Mouse (Mus musculus): ENCODE measurements around the gene Lrsam1. TPM values are rescaled to one million over a fixed set of nuclear protein-coding genes. Genes with fewer than 3 reads are reported as not detected.

The Lrsam1 gene
- polyA plus RNA-seq, 1 experiment from 2014 or later: 22.3 TPM

- Histone ChIP-seq H3K4me2 (replicated peaks) (peak overlapping the region; percentile 88), H3K4me3 (no peak overlapping the region), H3K36me3 (peaks cover 22% of the 10 kb centered on the region), H3K4me1 (peaks cover 48% of the 10 kb centered on the region), H3K9ac (no peak overlapping the region), H3K27ac (no peak overlapping the region), H3K9me3 (no peaks in the 10 kb centered on the region), H3K27me3 (replicated peaks) (no peaks in the 10 kb centered on the region)
- ATAC-seq (ENCODE audit: low FRiP score, low read depth): no peak
- 15% methylated on average over 7 of the region's 7 CpGs for WGBS
These were observed 4.2 kb upstream of the Lrsam1 start for GRCm38 (mm10) chr2:32965511-32966183.

GRCm38 (mm10) chr2:32964659-32965457 lies 3.4 kb upstream of the Lrsam1 start:
- no peak overlapping the region for H3K4me3 ChIP-seq
- H3K9ac ChIP-seq: no peak overlapping the region
- H3K27ac ChIP-seq: no peak overlapping the region
- H3K4me2 ChIP-seq (replicated peaks): no peak overlapping the region
- no peak for ATAC-seq (ENCODE audit: low FRiP score, low read depth)
- 26% methylated on average over 10 of the region's 10 CpGs for WGBS
- H3K36me3 ChIP-seq: peaks cover 22% of the 10 kb centered on the region
- no peaks in the 10 kb centered on the region for H3K27me3 ChIP-seq (replicated peaks)
- no peaks in the 10 kb centered on the region for H3K9me3 ChIP-seq
- H3K4me1 ChIP-seq: peaks cover 52% of the 10 kb centered on the region

- H3K9me3 ChIP-seq: no peaks in the 10 kb centered on the region
- no peaks in the 10 kb centered on the region for H3K27me3 ChIP-seq (replicated peaks)
- H3K36me3 ChIP-seq: peaks cover 22% of the 10 kb centered on the region
- no peak overlapping the region for H3K4me3 ChIP-seq
- 88% methylated on average over 1 of the region's 1 CpGs for WGBS
- no peak for ATAC-seq (ENCODE audit: low FRiP score, low read depth)
- H3K27ac ChIP-seq: no peak overlapping the region
- H3K4me1 ChIP-seq: peaks cover 52% of the 10 kb centered on the region
- no peak overlapping the region for H3K9ac ChIP-seq
- peak overlapping the region; percentile 94 for H3K4me2 ChIP-seq (replicated peaks)
These were observed 2.6 kb upstream of the Lrsam1 start for GRCm38 (mm10) chr2:32963981-32964380.

- no peaks in the 10 kb centered on the region for H3K9me3 ChIP-seq
- peaks cover 22% of the 10 kb centered on the region for H3K36me3 ChIP-seq
- no peak overlapping the region for H3K27ac ChIP-seq
- ATAC-seq (ENCODE audit: low FRiP score, low read depth): no peak
- peak overlapping the region; percentile 94 for H3K4me2 ChIP-seq (replicated peaks)
- peak overlapping the region; percentile 85; the same call in 1 of the 2 replicates for H3K4me3 ChIP-seq
- H3K9ac ChIP-seq: peak overlapping the region; percentile 95; the same call in 1 of the 2 replicates
- H3K4me1 ChIP-seq: peaks cover 52% of the 10 kb centered on the region
- no peaks in the 10 kb centered on the region for H3K27me3 ChIP-seq (replicated peaks)
- 73% methylated on average over 4 of the region's 4 CpGs for WGBS
These were observed 2.1 kb upstream of the Lrsam1 start for GRCm38 (mm10) chr2:32963544-32963943.

GRCm38 (mm10) chr2:32962875-32963220 lies 1.4 kb upstream of the Lrsam1 start:
- H3K27ac ChIP-seq: no peak overlapping the region
- no peaks in the 10 kb centered on the region for H3K27me3 ChIP-seq (replicated peaks)
- ATAC-seq (ENCODE audit: low FRiP score, low read depth): no peak
- H3K9ac ChIP-seq: peak overlapping the region; percentile 95
- H3K4me1 ChIP-seq: peaks cover 48% of the 10 kb centered on the region
- 10% methylated on average over 9 of the region's 9 CpGs for WGBS
- peak overlapping the region; percentile 85 for H3K4me3 ChIP-seq
- peaks cover 22% of the 10 kb centered on the region for H3K36me3 ChIP-seq
- H3K9me3 ChIP-seq: no peaks in the 10 kb centered on the region
- H3K4me2 ChIP-seq (replicated peaks): peak overlapping the region; percentile 94

- no peak for ATAC-seq (ENCODE audit: low FRiP score, low read depth)
These were observed 854 bp upstream of the Lrsam1 start for GRCm38 (mm10) chr2:32962062-32962874.

GRCm38 (mm10) chr2:32960273-32960672 lies 1.1 kb downstream of the Lrsam1 start:
- H3K4me3 ChIP-seq: no peak overlapping the region
- WGBS: 86% methylated on average over 4 of the region's 4 CpGs

More at GRCm38 (mm10) chr2:32962062-32962874, 854 bp upstream of the Lrsam1 start:
- H3K9me3 ChIP-seq: no peaks in the 10 kb centered on the region
- peaks cover 42% of the 10 kb centered on the region for H3K4me1 ChIP-seq
- H3K4me3 ChIP-seq: peak overlapping the region; percentile 85
- H3K4me2 ChIP-seq (replicated peaks): peak overlapping the region; percentile 94
- no peaks in the 10 kb centered on the region for H3K27me3 ChIP-seq (replicated peaks)
- H3K27ac ChIP-seq: peak overlapping the region; percentile 62
- peaks cover 24% of the 10 kb centered on the region for H3K36me3 ChIP-seq
- under 1% methylated on average over 33 of the region's 33 CpGs for WGBS
- peak overlapping the region; percentile 95 for H3K9ac ChIP-seq

GRCm38 (mm10) chr2:32957344-32957743 lies 4.1 kb downstream of the Lrsam1 start:
- Histone ChIP-seq H3K4me3 (no peak overlapping the region), H3K4me2 (replicated peaks) (no peak overlapping the region), H3K27ac (no peak overlapping the region), H3K9me3 (0 out of 2 replicates have a peak, but pooled peaks cover 7% of the 10 kb centered on the region), H3K4me1 (peaks cover 15% of the 10 kb centered on the region), H3K27me3 (replicated peaks) (no peaks in the 10 kb centered on the region), H3K36me3 (peaks cover 42% of the 10 kb centered on the region), H3K9ac (no peak overlapping the region)
- WGBS: 59% methylated on average over 8 of the region's 8 CpGs
- no peak for ATAC-seq (ENCODE audit: low FRiP score, low read depth)

More at GRCm38 (mm10) chr2:32960273-32960672, 1.1 kb downstream of the Lrsam1 start:
- Histone ChIP-seq H3K36me3 (peaks cover 43% of the 10 kb centered on the region), H3K4me2 (replicated peaks) (peak overlapping the region; percentile 94), H3K27me3 (replicated peaks) (no peaks in the 10 kb centered on the region), H3K9ac (peak overlapping the region; percentile 95), H3K9me3 (no peaks in the 10 kb centered on the region), H3K27ac (no peak overlapping the region), H3K4me1 (peaks cover 32% of the 10 kb centered on the region)
- no peak for ATAC-seq (ENCODE audit: low FRiP score, low read depth)

GRCm38 (mm10) chr2:32954581-32954980 lies 6.8 kb downstream of the Lrsam1 start:
- no peak overlapping the region for H3K4me3 ChIP-seq
- ATAC-seq (ENCODE audit: low FRiP score, low read depth): no peak
- 88% methylated on average over 2 of the region's 2 CpGs for WGBS
- H3K36me3 ChIP-seq: peaks cover 60% of the 10 kb centered on the region
- no peaks in the 10 kb centered on the region for H3K27me3 ChIP-seq (replicated peaks)
- H3K4me1 ChIP-seq: no peaks in the 10 kb centered on the region
- H3K4me2 ChIP-seq (replicated peaks): no peak overlapping the region
- H3K9ac ChIP-seq: no peak overlapping the region
- H3K27ac ChIP-seq: no peak overlapping the region
- H3K9me3 ChIP-seq: 0 out of 2 replicates have a peak, but pooled peaks cover 7% of the 10 kb centered on the region

GRCm38 (mm10) chr2:32947454-32947853 lies 14.0 kb downstream of the Lrsam1 start:
- no peak for ATAC-seq (ENCODE audit: low FRiP score, low read depth)

GRCm38 (mm10) chr2:32940483-32940882 lies 20.9 kb downstream of the Lrsam1 start:
- H3K27me3 ChIP-seq (replicated peaks): no peaks in the 10 kb centered on the region
- H3K4me1 ChIP-seq: no peaks in the 10 kb centered on the region
- no peak overlapping the region for H3K4me2 ChIP-seq (replicated peaks)
- no peaks in the 10 kb centered on the region for H3K9me3 ChIP-seq
- ATAC-seq (ENCODE audit: low FRiP score, low read depth): no peak
- H3K36me3 ChIP-seq: peaks cover 63% of the 10 kb centered on the region
- H3K9ac ChIP-seq: no peak overlapping the region
- no peak overlapping the region for H3K27ac ChIP-seq
- no peak overlapping the region for H3K4me3 ChIP-seq
- 94% methylated on average over 4 of the region's 4 CpGs for WGBS

More at GRCm38 (mm10) chr2:32947454-32947853, 14.0 kb downstream of the Lrsam1 start:
- WGBS: 91% methylated on average over 11 of the region's 11 CpGs
- no peak overlapping the region for H3K4me2 ChIP-seq (replicated peaks)
- H3K4me1 ChIP-seq: no peaks in the 10 kb centered on the region
- peaks cover 64% of the 10 kb centered on the region for H3K36me3 ChIP-seq
- no peaks in the 10 kb centered on the region for H3K9me3 ChIP-seq
- H3K27ac ChIP-seq: no peak overlapping the region
- H3K27me3 ChIP-seq (replicated peaks): no peaks in the 10 kb centered on the region
- no peak overlapping the region for H3K9ac ChIP-seq
- no peak overlapping the region for H3K4me3 ChIP-seq

GRCm38 (mm10) chr2:32939418-32939817 lies 22.0 kb downstream of the Lrsam1 start:
- ATAC-seq (ENCODE audit: low FRiP score, low read depth): no peak
- peaks cover 63% of the 10 kb centered on the region for H3K36me3 ChIP-seq
- 64% methylated on average over 5 of the region's 5 CpGs for WGBS

More at GRCm38 (mm10) chr2:32939418-32939817, 22.0 kb downstream of the Lrsam1 start:
- H3K4me3 ChIP-seq: no peak overlapping the region
- no peak overlapping the region for H3K27ac ChIP-seq
- H3K9ac ChIP-seq: no peak overlapping the region
- no peaks in the 10 kb centered on the region for H3K4me1 ChIP-seq
- no peak overlapping the region for H3K4me2 ChIP-seq (replicated peaks)
- H3K27me3 ChIP-seq (replicated peaks): no peaks in the 10 kb centered on the region
- no peaks in the 10 kb centered on the region for H3K9me3 ChIP-seq
